Mouse (Mus musculus) heart, embryonic 10.5 days (tissue): Measurements from ENCODE around the gene Lgals2. TPM values are rescaled to one million over a fixed set of nuclear protein-coding genes. Genes with fewer than 3 reads are reported as not detected.

Experiments used
- DNase-seq: peaks from one replicate; pipeline ENCODE4 v3.0.0-alpha.2; 2017; ENCODE audit warnings: low spot score
- H3K27ac ChIP-seq: fragments of 300-500 bp; sonication (generic); 2 replicates; pipeline ENCODE4 v1.5.1; 2016; ENCODE audit warnings: mild to moderate bottlenecking
- H3K27me3 ChIP-seq: fragments of 300-500 bp; sonication (generic); 2 replicates; pipeline ENCODE4 v1.6.1; 2016; ENCODE audit warnings: mild to moderate bottlenecking; ENCODE audit not compliant: poor library complexity, insufficient read depth, severe bottlenecking
- H3K36me3 ChIP-seq: fragments of 300-500 bp; sonication (generic); 2 replicates; pipeline ENCODE4 v1.6.1; 2016; ENCODE audit warnings: mild to moderate bottlenecking, moderate library complexity
- H3K4me1 ChIP-seq: fragments of 300-500 bp; sonication (generic); 2 replicates; pipeline ENCODE4 v1.6.1; 2016; ENCODE audit warnings: mild to moderate bottlenecking
- H3K4me3 ChIP-seq: fragments of 300-500 bp; sonication (generic); 2 replicates; pipeline ENCODE4 v1.5.1; 2016; ENCODE audit warnings: mild to moderate bottlenecking, moderate library complexity
- H3K9me3 ChIP-seq: fragments of 300-500 bp; sonication (generic); 2 replicates; pipeline ENCODE4 v1.6.1; 2016; ENCODE audit warnings: mild to moderate bottlenecking, moderate library complexity
- WGBS: fragments of 180-500 bp; shearing (Covaris S2); methylation state at CpG from one replicate; pipeline ENCODE4 v1.1.7; 2016; 5-methylcytosine and 5-hydroxymethylcytosine counted together
- polyA plus RNA-seq: library from polyadenylated mRNA; unstranded; fragments of >200 nt; fragmentation: Nextera tagmentation; extraction: Ambion mirVana; gene quantifications from 2 replicates; pipeline ENCODE4 v1.2.1, GENCODE M21; 2016

The Lgals2 gene
- polyA plus RNA-seq, 1 experiment from 2014 or later, result 2.2 TPM

DNA sequence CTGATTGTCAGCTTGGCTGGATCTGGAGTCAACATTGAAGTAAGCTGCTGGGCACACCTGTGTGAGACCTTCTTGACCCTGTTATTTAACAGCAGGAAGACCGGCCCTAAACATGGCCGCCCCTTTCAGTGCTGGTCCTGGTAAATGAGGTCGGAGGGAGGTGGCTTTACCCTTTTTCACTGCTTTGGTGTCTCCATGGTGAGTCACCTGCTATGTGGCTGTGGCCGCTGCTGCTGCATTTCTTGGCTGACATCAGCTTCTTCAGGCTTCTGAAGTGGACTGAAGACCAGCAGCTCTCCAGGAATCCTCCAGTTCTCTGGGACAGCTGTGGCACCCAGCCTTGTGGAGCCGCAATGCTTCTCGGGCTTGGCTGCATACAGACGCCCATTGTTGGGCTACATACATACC is 13.5 kb upstream of the Lgals2 start:
- DNase-seq, result no peak
- no peaks in the 10 kb centered on the region for H3K9me3 ChIP-seq
- 0 out of 2 replicates have a peak, but pooled peaks cover 1% of the 10 kb centered on the region for H3K27me3 ChIP-seq
- H3K4me1 ChIP-seq, result peaks cover 15% of the 10 kb centered on the region
- H3K36me3 ChIP-seq, result no peaks in the 10 kb centered on the region
- H3K4me3 ChIP-seq, result no peak overlapping the region
- WGBS, result 73% methylated on average over 7 of the region's 7 CpGs
- peak overlapping the region; percentile 77 for H3K27ac ChIP-seq

DNA sequence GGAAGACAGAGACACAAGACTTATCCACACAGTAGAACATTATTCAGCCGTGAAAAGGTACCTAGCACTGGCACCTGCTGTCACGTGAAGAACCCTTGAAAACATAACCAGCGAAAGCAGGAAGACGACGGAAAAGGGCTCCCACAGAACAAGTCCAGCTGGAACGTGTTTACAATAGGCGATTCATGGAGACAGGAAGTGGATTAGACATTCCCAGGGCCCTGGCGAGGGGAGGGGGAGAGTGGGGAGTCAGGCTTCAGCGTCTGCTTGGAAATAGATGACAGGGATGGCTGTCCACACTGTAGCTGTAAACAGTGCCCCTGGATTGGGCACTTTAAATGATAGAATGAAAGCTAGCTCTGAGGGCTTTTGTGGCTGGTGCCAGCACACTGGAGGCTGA is 13.1 kb upstream of the Lgals2 start:
- Histone ChIP-seq H3K4me1 (peaks cover 14% of the 10 kb centered on the region), H3K27me3 (0 out of 2 replicates have a peak, but pooled peaks cover 5% of the 10 kb centered on the region), H3K36me3 (no peaks in the 10 kb centered on the region), H3K4me3 (no peak overlapping the region), H3K27ac (peak overlapping the region; percentile 77), H3K9me3 (no peaks in the 10 kb centered on the region)
- peak; percentile 88 for DNase-seq
- 36% methylated on average over 9 of the region's 9 CpGs for WGBS

DNA sequence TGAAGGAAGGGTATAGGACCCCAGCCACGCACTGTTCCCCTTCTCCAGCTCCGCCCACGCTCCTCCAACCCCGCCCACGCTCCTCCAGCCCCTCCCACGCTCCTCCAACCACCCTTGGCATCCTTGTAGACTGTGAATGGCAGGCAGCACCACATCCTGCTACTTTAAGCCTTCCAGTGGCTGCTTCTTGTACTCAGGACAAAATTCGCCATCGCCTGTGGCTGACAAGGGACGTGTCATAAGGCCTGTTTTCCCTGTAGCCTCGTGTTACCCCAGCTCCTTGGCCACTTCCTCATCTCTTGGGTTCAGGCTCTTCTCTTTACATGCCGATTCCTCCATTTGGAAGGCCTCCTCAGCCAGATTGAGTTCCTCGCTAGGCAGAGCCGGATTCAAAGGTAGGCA is 8.5 kb upstream of the Lgals2 start:
- DNase-seq, result no peak
- no peak overlapping the region for H3K4me3 ChIP-seq
- H3K27ac ChIP-seq, result no peak overlapping the region
- 0 out of 2 replicates have a peak, but pooled peaks cover 14% of the 10 kb centered on the region for H3K27me3 ChIP-seq
- H3K36me3 ChIP-seq, result no peaks in the 10 kb centered on the region
- H3K9me3 ChIP-seq, result no peaks in the 10 kb centered on the region
- peaks cover 21% of the 10 kb centered on the region for H3K4me1 ChIP-seq
- WGBS, result 37% methylated on average over 13 of the region's 13 CpGs

DNA sequence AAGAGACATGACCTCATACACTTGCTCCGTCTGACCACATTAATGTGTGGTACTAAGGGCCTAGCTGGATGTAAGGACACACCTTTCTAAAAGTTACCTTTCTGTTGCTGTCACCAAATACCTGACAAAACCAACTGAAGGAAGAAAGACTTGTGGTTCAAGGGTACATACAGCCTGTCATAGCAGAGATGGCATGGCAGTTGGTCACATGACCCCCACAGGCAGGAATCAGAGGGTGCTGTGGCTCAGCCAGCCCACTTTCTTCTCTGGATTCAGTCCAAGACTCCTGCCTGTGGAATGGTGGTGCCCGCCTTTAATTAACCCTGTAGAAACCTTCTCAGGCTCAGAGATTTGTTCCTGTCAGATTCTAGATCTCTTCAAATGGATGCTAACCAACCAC is 7.8 kb upstream of the Lgals2 start:
- DNase-seq, result no peak
- Histone ChIP-seq H3K4me3 (no peak overlapping the region), H3K27me3 (0 out of 2 replicates have a peak, but pooled peaks cover 14% of the 10 kb centered on the region), H3K9me3 (no peaks in the 10 kb centered on the region), H3K4me1 (peaks cover 19% of the 10 kb centered on the region), H3K36me3 (no peaks in the 10 kb centered on the region), H3K27ac (no peak overlapping the region)
- 79% methylated on average over 2 of the region's 2 CpGs for WGBS

DNA sequence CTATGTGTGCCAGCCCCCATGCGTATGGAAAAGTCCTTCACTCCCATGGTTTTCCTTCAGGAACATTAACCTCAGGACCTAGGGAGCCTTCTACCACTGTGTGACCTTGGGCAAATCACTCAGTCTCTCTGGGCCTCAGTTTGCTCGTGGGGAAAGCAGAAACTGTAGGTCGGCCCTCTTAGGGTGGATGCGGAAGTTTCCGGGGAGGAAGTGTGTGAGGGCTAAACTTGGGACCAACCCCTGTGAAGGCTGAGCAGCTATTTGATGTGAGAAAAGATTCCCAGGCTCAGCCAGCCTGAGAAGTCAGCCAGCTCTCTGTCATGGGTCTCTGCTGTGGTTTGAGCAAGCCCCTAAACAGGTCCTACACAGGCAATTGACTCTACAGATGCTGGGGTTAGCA is 7.0 kb upstream of the Lgals2 start:
- Histone ChIP-seq H3K9me3 (no peaks in the 10 kb centered on the region), H3K4me3 (no peak overlapping the region), H3K27me3 (0 out of 2 replicates have a peak, but pooled peaks cover 14% of the 10 kb centered on the region), H3K4me1 (peaks cover 25% of the 10 kb centered on the region), H3K36me3 (no peaks in the 10 kb centered on the region), H3K27ac (no peak overlapping the region)
- no peak for DNase-seq
- WGBS, result 79% methylated on average over 5 of the region's 5 CpGs

DNA sequence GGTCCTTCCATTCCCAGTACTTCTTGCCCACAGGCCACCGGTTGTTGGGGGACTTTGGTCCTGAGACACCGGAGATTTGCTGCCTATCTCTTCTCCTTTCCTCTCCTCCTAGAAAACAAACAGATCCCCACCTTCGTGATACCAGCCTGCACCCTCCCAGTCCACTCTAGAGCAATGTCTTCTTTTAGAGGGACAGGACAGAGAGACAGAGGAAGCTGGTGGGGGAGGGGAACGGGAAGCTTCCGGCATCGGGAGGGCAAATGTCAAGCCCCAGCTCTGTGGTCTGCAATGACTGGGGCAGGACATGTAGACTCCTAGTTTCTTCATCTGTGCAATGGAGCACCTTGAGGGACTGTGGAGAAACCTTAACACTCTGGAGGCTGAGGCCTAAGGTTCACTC is 4.4 kb upstream of the Lgals2 start:
- H3K9me3 ChIP-seq, result no peaks in the 10 kb centered on the region
- H3K4me1 ChIP-seq, result peaks cover 25% of the 10 kb centered on the region
- H3K27me3 ChIP-seq, result 0 out of 2 replicates have a peak, but pooled peaks cover 18% of the 10 kb centered on the region
- DNase-seq, result no peak
- 37% methylated on average over 6 of the region's 6 CpGs for WGBS
- H3K27ac ChIP-seq, result 0 out of 2 replicates have a peak overlapping the region, but pooled peaks have one; percentile 13
- H3K4me3 ChIP-seq, result no peak overlapping the region
- no peaks in the 10 kb centered on the region for H3K36me3 ChIP-seq

DNA sequence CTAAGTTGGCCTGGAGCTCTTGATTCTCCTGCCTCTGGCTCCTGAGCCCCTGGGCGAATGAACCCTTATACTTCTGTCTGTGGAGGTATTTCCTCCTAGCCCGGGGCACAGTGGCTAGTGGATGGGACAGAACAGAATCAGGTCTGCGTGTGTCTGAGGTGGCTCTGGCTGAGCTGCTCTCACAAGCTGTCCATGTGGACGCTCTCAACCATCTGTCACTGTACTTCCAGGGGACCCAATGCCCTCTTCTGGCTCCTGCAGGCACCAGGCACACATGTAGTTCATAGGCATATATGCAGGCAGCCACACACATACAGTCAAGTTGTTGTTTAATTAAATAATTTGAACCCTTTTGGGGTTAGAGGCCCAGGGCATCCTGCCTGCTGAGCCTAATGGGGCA is 4.0 kb upstream of the Lgals2 start:
- Histone ChIP-seq H3K27ac (no peak overlapping the region; the same call in 1 of the 2 replicates), H3K36me3 (no peaks in the 10 kb centered on the region), H3K4me3 (no peak overlapping the region), H3K4me1 (peaks cover 25% of the 10 kb centered on the region), H3K27me3 (0 out of 2 replicates have a peak, but pooled peaks cover 18% of the 10 kb centered on the region), H3K9me3 (no peaks in the 10 kb centered on the region)
- DNase-seq, result no peak
- WGBS, result 67% methylated on average over 4 of the region's 4 CpGs

DNA sequence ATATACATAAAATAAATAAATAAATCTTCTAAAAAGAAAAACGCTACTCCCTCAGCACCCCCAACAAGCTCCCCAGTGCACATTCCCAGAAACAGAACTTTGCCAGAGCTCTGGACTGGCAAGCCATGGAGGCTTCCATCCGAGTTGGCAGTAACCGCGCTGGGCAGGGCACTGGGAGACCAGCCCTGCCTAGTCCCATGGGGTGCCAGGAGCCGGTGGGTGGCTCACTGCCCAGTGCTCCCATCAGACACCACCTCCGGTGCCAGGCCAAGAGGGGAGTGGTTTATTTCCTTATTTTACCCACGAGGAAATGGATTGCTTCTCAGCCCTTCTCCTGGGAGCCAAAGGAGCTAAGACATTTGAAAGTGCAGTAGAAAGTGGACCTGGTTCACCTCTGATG is 1.7 kb upstream of the Lgals2 start:
- H3K9me3 ChIP-seq, result no peaks in the 10 kb centered on the region
- H3K27ac ChIP-seq, result no peak overlapping the region
- H3K36me3 ChIP-seq, result no peaks in the 10 kb centered on the region
- no peak overlapping the region for H3K4me3 ChIP-seq
- H3K27me3 ChIP-seq, result 0 out of 2 replicates have a peak, but pooled peaks cover 7% of the 10 kb centered on the region
- WGBS, result 82% methylated on average over 7 of the region's 7 CpGs
- no peak for DNase-seq
- peaks cover 25% of the 10 kb centered on the region for H3K4me1 ChIP-seq

DNA sequence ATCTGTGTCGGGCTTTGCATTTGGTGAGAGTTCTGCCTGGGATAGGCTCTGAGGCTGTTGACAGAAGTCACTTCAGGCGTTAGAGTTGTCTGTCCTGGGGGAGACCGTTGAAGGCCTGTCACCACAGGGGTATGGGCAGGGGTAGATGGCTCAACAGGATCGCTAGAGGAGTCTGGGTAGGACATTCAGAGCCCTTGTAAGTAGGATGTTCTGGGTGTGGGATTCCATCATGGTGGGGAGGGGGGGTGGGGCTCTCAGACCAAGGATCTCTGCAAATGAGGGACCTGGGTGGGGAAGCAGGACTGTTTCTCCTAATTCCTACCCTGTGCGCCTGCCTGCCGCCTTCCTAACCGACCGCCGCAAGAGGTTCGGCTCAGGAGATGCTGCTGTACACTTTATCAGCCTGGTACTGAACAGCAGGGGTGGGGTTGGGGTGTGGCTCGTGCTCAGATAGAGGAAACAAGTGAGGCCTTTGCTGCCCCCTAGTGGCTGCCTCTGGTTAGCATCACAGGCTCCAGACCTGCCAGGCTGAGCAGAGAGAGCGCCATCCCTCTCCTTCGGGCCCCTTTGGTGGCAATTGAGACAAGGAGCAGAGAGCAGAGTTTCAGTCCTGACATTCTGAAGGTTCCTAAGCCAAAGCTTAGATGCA is 3.7 kb downstream of the Lgals2 start:
- DNase-seq, result peak; percentile 95
- 5% methylated on average over 13 of the region's 13 CpGs for WGBS
- H3K4me3 ChIP-seq, result peak overlapping the region; percentile 19; the same call in 1 of the 2 replicates
- 0 out of 2 replicates have a peak, but pooled peaks cover 8% of the 10 kb centered on the region for H3K27me3 ChIP-seq
- H3K27ac ChIP-seq, result no peak overlapping the region
- peaks cover 46% of the 10 kb centered on the region for H3K4me1 ChIP-seq
- peaks cover 22% of the 10 kb centered on the region for H3K36me3 ChIP-seq
- no peaks in the 10 kb centered on the region for H3K9me3 ChIP-seq

DNA sequence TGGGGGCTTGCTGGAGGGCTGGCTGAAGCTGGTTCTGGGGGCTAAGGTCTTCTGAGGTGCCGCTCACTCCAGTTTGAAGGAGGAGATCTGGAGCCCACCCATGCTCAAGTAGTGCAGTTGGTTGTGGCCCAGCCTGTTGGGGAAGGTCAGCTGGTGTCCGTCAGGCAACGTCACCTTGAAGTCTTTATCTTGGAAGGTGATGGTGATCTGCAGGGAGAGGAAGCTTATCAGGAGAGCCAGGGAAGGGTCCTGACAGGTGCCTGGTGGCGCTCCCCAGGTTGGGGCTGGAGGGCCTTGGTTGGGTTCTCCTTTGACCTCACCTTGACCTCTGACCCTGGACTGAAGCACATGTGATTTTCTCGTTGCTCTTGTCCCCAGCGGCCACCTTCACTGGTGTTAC is 4.4 kb downstream of the Lgals2 start:
- Histone ChIP-seq H3K9me3 (no peaks in the 10 kb centered on the region), H3K4me1 (peaks cover 49% of the 10 kb centered on the region), H3K27ac (peak overlapping the region; percentile 43), H3K4me3 (no peak overlapping the region), H3K36me3 (peaks cover 25% of the 10 kb centered on the region), H3K27me3 (0 out of 2 replicates have a peak, but pooled peaks cover 5% of the 10 kb centered on the region)
- DNase-seq, result no peak
- WGBS, result 37% methylated on average over 6 of the region's 6 CpGs

DNA sequence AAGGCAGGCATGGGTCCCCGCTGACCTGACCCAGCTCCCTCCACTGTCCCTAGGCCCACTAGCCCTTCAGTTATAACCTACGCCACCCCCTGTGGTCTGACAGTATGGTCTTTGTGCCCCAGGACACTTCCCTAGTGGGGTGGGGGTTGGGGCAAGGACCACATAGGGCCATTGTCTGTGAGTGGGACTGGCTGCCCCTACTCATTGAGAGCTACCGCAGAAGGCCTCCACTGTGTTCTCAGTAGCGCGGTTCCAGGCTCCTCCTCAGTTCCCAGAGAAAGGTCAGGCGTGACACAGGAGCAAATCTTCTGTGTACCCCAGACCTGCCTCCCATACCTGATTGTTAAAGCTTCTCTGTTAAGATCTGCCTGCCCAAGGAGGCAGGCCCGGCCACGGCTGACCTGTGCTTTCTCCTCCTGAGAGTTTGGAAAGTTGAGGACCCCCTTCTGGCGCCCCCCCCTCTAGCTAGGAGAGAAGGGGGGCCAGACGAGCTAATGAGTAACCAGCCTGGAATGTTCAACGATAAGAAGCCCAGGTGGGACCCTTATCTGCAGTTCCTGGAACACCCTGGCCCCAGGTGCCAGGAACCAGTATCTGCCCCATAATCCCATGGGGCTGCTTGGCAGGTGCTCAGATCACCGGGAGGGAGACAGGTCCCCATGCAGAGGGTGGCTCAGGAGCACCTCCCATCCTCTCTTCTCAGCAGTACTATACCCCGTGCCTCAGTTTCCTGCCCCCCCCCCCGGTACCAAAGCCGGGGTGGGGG is 5.1 kb downstream of the Lgals2 start:
- H3K27me3 ChIP-seq, result 0 out of 2 replicates have a peak, but pooled peaks cover 4% of the 10 kb centered on the region
- H3K36me3 ChIP-seq, result peaks cover 26% of the 10 kb centered on the region
- H3K4me1 ChIP-seq, result peaks cover 56% of the 10 kb centered on the region
- peak overlapping the region; percentile 43 for H3K27ac ChIP-seq
- no peak overlapping the region for H3K4me3 ChIP-seq
- 63% methylated on average over 15 of the region's 15 CpGs for WGBS
- no peaks in the 10 kb centered on the region for H3K9me3 ChIP-seq
- no peak for DNase-seq

DNA sequence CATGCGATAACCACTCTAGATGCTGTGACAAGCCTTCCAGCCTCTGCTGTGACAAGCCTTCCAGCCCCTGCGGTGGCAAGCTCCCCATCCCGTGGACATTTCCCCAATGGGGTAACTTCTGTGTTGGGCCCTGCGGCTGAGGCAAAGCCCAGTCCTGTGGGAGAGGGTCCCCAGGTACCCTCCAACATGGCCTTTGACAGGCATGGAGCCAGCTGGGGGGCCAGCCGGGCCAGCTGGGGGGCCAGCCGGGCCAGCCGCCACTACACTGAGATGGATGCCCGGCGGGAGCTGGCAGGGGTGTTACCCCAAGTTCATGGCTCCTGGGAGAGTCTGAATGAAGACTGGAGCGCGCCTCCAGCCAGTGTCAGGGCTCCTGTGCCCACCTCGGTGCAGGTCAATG is 5.8 kb downstream of the Lgals2 start:
- Histone ChIP-seq H3K4me3 (no peak overlapping the region), H3K4me1 (peaks cover 64% of the 10 kb centered on the region)

DNA sequence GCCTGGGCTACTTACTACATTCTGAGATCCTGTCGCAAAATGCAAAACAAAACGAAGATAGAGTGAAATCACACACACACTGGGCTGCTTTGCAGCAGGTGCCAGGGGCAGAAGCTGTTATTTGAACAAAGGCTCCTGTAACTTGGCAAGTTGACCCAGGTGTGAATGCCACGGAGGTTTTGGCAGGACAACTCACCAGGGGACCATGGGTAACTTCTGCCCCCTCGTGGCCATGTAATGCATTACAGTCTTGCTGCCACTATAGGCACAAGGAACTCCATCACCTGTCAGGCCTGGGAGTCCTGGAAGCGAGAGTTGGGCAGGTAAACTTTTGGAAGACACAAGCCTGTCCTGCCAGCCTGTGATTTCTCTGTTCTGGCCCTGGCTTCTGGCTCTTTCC is 6.9 kb downstream of the Lgals2 start:
- peaks cover 74% of the 10 kb centered on the region for H3K4me1 ChIP-seq
- DNase-seq, result no peak
- WGBS, result 26% methylated on average over 5 of the region's 5 CpGs

More for the DNA sequence above, 5.8 kb downstream of the Lgals2 start:
- no peak for DNase-seq
- H3K9me3 ChIP-seq, result no peaks in the 10 kb centered on the region
- 85% methylated on average over 12 of the region's 12 CpGs for WGBS
- 0 out of 2 replicates have a peak, but pooled peaks cover 7% of the 10 kb centered on the region for H3K27me3 ChIP-seq
- peak overlapping the region; percentile 43 for H3K27ac ChIP-seq
- peaks cover 26% of the 10 kb centered on the region for H3K36me3 ChIP-seq

More for the DNA sequence above, 6.9 kb downstream of the Lgals2 start:
- Histone ChIP-seq H3K9me3 (no peaks in the 10 kb centered on the region), H3K27me3 (peaks cover 18% of the 10 kb centered on the region; the same call in 1 of the 2 replicates), H3K36me3 (peaks cover 26% of the 10 kb centered on the region), H3K4me3 (no peak overlapping the region), H3K27ac (no peak overlapping the region)
